Mouse (Mus musculus) midbrain, embryonic 12.5 days (tissue): ENCODE measurements around the gene Gm12184. TPM values are rescaled to one million over a fixed set of nuclear protein-coding genes. Genes with fewer than 3 reads are reported as not detected.

ENCODE experiments used
- ATAC-seq: fragments of 200-750 bp; cut with Nextera tagmentation; 2 replicates; pipeline ENCODE4 v1.8.0; 2017; ENCODE audit warnings: low read depth, moderate TSS enrichment, moderate library complexity; ENCODE audit not compliant: low FRiP score
- H3K27ac ChIP-seq: fragments of 300-500 bp; sonication (generic); replicated peaks from 2 replicates; pipeline ENCODE4 v1.5.1; 2016; ENCODE audit warnings: mild to moderate bottlenecking
- H3K27me3 ChIP-seq: fragments of 300-500 bp; sonication (generic); 2 replicates; pipeline ENCODE4 v1.6.1; 2016; ENCODE audit warnings: mild to moderate bottlenecking
- H3K36me3 ChIP-seq: fragments of 300-500 bp; sonication (generic); 2 replicates; pipeline ENCODE4 v1.6.1; 2016
- H3K4me1 ChIP-seq: fragments of 300-500 bp; sonication (generic); 2 replicates; pipeline ENCODE4 v1.6.1; 2016
- H3K4me2 ChIP-seq: fragments of 300-500 bp; sonication (generic); replicated peaks from 2 replicates; pipeline ENCODE4 v1.6.1; 2016; ENCODE audit warnings: mild to moderate bottlenecking, moderate library complexity
- H3K4me3 ChIP-seq: fragments of 300-500 bp; sonication (generic); 2 replicates; pipeline ENCODE4 v1.5.1; 2016; ENCODE audit warnings: mild to moderate bottlenecking
- H3K9ac ChIP-seq: fragments of 300-500 bp; sonication (generic); replicated peaks from 2 replicates; pipeline ENCODE4 v1.6.1; 2016; ENCODE audit warnings: mild to moderate bottlenecking, moderate library complexity
- H3K9me3 ChIP-seq: fragments of 300-500 bp; sonication (generic); 2 replicates; pipeline ENCODE4 v1.6.1; 2016; ENCODE audit warnings: mild to moderate bottlenecking
- WGBS: fragments of 180-500 bp; shearing (Covaris S2); methylation state at CpG from one replicate; pipeline ENCODE4 v1.1.7; 2016; 5-methylcytosine and 5-hydroxymethylcytosine counted together
- polyA plus RNA-seq: library from polyadenylated mRNA; unstranded; fragments of >200 nt; fragmentation: Nextera tagmentation; extraction: Ambion mirVana; gene quantifications from 2 replicates; pipeline ENCODE4 v1.2.1, GENCODE M21; 2016

The Gm12184 gene
- polyA plus RNA-seq, 1 experiment from 2014 or later, result 7.6 TPM

DNA sequence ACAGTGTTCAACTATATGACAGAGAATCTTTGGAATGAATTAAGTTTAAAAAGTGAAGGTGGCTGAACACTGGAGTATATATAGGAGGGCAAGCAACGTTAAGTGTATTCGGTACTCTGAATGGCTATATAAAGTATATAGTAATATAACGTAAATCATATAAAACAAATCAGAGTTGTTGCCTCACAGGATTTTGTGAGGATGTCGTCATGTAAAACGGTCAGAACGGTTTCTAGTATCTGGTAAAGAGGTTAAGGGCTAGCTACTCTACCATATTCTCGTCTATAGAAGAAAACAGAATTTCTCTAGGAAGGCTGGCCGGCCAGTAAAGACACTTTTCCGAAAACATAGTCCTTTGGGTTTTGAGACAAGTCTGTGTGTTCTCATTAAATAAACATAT is 8.7 kb downstream of the Gm12184 start:
- H3K9ac ChIP-seq, result peak overlapping the region; percentile 46
- 9% methylated on average over 9 of the region's 9 CpGs for whole genome bisulfite sequencing
- peak; percentile 2; the same call in 1 of the 2 replicates for ATAC-seq
- H3K4me1 ChIP-seq, result peaks cover 23% of the 10 kb centered on the region
- H3K27ac ChIP-seq, result peak overlapping the region; percentile 94
- peak overlapping the region; percentile 81 for H3K4me2 ChIP-seq
- peaks cover 6% of the 10 kb centered on the region for H3K27me3 ChIP-seq
- H3K36me3 ChIP-seq, result 0 out of 2 replicates have a peak, but pooled peaks cover 7% of the 10 kb centered on the region
- H3K4me3 ChIP-seq, result peak overlapping the region; percentile 88
- no peaks in the 10 kb centered on the region for H3K9me3 ChIP-seq

DNA sequence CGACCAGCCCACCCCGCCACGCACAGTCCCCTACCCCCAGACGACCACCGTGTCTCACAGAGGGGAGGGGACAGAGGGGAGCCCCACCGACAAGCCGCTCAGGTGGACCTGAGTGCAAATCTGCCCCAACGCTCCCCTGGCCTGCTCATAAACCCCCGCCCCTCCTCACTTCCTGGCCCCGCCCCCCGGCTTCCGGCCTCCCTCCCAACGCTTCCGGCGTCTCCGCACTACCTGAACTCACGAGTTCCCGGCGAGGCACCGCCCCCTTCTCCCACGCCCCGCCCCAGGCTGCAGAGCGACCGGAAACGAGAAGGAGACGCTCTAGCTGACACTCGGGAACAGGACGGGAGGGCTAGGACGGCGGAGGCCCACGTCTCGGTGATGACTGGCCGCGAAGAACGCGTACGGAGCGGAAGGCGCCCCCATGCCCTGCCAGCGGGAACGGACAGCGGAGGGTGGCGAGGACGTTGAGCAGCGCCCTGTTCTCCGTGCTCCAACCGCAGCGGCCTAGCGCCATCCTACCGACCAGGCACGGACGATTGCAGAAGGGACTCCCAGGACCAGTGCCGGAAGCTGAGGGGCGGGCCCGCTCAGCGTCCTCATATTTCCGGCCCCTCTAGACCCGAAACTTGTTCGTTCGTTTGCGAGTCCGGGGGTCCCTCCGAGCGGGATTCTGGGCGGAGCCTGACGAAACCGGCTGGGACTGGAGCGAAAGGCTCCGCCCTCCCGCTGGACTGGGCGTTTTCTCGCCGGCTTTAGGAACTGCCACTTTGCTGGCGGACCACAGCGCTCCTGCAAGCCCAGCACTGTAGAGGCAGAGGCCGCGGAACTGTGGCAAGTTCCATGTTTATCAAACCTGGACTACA is 9.4 kb downstream of the Gm12184 start, which contains the start of gene Trim41:
Trim41 (minus strand) TSS at position 554 of the 866 bp plus-strand sequence.
- peak within 1 kb of the TSS; percentile 84 for H3K9ac ChIP-seq
- H3K4me2 ChIP-seq, result peak within 1 kb of the TSS; percentile 81
- peak within 1 kb of the TSS; percentile 88 for H3K4me3 ChIP-seq
- ATAC-seq, result peak; percentile 97
- H3K27me3 ChIP-seq, result no peaks in the 10 kb centered on the region
- peaks cover 23% of the 10 kb centered on the region for H3K4me1 ChIP-seq
- H3K27ac ChIP-seq, result peak within 1 kb of the TSS; percentile 94
- H3K9me3 ChIP-seq, result no peaks in the 10 kb centered on the region
- H3K36me3 ChIP-seq, result peaks cover 14% of the 10 kb centered on the region
- under 1% methylated on average over 77 of the region's 77 CpGs for WGBS

DNA sequence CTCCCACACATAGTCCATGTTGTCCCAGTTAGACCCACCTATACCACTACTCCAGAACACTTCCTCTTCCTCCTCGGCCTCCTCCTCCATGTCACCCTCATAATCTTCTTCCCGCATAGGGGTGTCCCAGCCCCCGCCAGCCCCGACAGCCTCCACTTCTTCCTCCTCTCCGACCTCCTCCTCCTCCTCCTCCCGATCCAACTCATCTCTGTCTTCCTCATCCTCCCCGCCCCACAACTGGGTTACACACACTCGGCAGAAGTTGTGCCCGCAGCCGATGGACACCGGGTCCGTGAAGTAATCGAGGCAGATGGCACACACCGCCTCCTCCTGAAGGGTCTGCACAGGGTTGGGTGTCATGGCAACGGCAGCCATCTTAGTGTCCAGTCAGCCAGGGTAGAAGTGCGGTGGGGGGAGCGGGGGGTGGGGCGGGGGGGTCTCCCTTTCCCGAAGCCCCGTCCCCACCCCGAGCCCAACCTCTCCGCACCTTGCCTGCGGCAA is 10.1 kb downstream of the Gm12184 start:
- Histone ChIP-seq H3K27ac (peak overlapping the region; percentile 94), H3K36me3 (peaks cover 21% of the 10 kb centered on the region), H3K4me3 (peak overlapping the region; percentile 88), H3K9ac (peak overlapping the region; percentile 84), H3K27me3 (no peaks in the 10 kb centered on the region), H3K9me3 (no peaks in the 10 kb centered on the region), H3K4me2 (peak overlapping the region; percentile 81), H3K4me1 (peaks cover 23% of the 10 kb centered on the region)
- ATAC-seq, result peak; percentile 67
- WGBS, result 5% methylated on average over 16 of the region's 23 CpGs

DNA sequence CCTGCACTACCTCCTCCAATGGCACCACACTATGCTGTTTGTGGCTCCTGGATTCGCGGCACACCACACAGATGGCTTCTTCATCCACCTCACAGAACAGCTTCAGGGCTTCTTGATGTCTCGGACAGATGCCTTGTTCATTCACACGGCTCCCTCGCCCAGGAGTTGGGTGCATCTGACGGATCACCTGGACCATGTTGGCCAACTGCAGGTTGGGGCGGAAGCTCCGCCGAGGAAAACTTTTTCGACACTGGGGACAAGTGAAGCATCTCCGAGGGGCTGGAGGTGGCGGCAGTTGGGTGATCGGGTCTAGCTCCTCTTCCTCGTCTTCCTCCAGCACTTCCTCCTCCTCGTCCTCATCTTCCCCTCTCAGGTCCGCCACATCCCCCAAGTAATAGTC is 10.6 kb downstream of the Gm12184 start:
- H3K9me3 ChIP-seq, result no peaks in the 10 kb centered on the region
- peak overlapping the region; percentile 84 for H3K9ac ChIP-seq
- no peak for ATAC-seq
- H3K4me1 ChIP-seq, result peaks cover 23% of the 10 kb centered on the region
- H3K4me2 ChIP-seq, result peak overlapping the region; percentile 81
- H3K27me3 ChIP-seq, result no peaks in the 10 kb centered on the region
- peak overlapping the region; percentile 88 for H3K4me3 ChIP-seq
- peaks cover 26% of the 10 kb centered on the region for H3K36me3 ChIP-seq
- 83% methylated on average over 16 of the region's 16 CpGs for WGBS
- peak overlapping the region; percentile 94 for H3K27ac ChIP-seq

DNA sequence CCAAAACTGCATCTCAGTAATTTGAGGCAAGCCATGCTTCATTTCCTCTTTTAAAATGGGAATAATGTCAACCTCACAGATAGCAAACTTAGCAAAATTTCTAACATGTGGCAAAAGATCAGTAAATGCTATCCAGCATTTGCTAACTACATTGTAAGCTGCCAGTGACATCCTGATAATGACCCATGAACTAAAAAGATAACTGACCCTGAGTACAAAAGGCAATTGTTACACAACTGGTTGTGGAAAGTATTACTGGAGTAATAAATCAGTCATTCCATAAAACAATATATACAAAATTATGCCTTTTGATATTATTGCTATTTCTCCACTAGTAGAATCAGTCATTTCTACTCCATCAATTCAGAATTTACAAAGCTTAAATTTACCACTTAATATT is 12.7 kb downstream of the Gm12184 start:
- no peaks in the 10 kb centered on the region for H3K9me3 ChIP-seq
- peaks cover 46% of the 10 kb centered on the region for H3K36me3 ChIP-seq
- H3K4me1 ChIP-seq, result peaks cover 23% of the 10 kb centered on the region
- H3K27ac ChIP-seq, result no peak overlapping the region
- no peak overlapping the region for H3K4me2 ChIP-seq
- no peak for ATAC-seq
- H3K4me3 ChIP-seq, result no peak overlapping the region
- no peaks in the 10 kb centered on the region for H3K27me3 ChIP-seq
- H3K9ac ChIP-seq, result no peak overlapping the region

DNA sequence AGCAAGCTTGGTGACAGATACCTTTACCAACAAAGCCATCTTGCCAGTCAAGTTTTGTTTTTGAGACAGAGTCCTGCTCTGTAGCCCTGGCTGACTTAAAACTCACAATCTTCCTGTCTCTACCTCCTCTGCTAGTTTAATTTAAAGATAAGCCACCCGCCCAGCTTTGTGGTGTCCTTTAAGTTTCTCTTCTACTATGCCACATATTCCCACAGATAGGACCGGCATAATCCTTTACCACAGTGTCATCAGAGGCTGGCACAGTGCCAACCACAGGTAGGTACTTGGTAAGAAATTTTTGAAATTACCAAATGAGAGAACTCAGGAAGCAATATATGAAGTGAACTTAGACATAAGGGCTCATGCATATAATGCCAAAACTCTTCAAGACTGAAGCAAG is 16.3 kb downstream of the Gm12184 start:
- Histone ChIP-seq H3K27me3 (no peaks in the 10 kb centered on the region), H3K4me2 (no peak overlapping the region), H3K9me3 (no peaks in the 10 kb centered on the region), H3K9ac (no peak overlapping the region), H3K27ac (no peak overlapping the region), H3K4me1 (peaks cover 11% of the 10 kb centered on the region), H3K4me3 (no peak overlapping the region), H3K36me3 (peaks cover 82% of the 10 kb centered on the region)
- WGBS, result 92% methylated on average over 2 of the region's 2 CpGs
- ATAC-seq, result no peak

GRCm38 (mm10) chr11:48809434-48809830 is 17.0 kb downstream of the Gm12184 start:
- Histone ChIP-seq H3K4me1 (peaks cover 4% of the 10 kb centered on the region; the same call in 1 of the 2 replicates), H3K4me2 (no peak overlapping the region), H3K9me3 (no peaks in the 10 kb centered on the region), H3K4me3 (no peak overlapping the region), H3K27me3 (no peaks in the 10 kb centered on the region), H3K36me3 (peaks cover 88% of the 10 kb centered on the region), H3K9ac (no peak overlapping the region), H3K27ac (0 out of 2 replicates have a peak overlapping the region, but pooled peaks have one; percentile 36)
- 69% methylated on average over 4 of the region's 4 CpGs for WGBS
- no peak for ATAC-seq

DNA sequence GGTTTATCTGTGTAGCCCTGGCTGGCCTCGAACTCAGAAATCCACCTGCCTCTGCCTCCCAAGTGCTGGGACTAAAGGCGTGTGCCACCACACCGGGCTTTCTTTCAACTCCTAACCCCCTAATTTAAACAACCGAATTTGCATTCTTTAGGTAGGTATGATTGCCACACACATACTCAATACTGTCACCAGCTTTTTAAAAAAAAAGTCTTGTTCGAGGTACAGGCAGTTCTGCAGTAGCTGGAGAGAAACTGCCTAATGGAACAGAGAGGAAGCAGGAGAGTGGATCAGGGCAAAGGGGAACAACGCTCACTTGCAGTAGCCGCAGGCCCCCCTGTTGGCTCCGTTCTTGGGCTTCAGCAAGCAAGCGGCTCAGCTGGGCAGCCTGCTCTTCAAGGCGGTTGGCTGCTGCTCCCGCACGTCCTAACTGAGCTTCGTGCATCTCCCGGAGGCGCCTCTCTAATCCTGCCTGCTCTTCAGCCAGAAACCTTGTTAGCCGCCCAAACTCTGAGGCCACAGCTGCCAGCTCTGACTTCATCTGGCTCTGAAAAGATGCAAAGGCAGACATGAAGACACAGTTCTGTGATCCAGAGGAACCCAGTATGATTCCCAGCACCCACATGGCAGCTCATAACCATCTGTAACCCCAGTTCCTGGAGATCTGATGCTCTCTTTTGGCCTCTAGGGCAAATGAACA is 17.6 kb downstream of the Gm12184 start:
- Histone ChIP-seq H3K4me2 (no peak overlapping the region), H3K27ac (peak overlapping the region; percentile 36; the same call in 1 of the 2 replicates), H3K9ac (no peak overlapping the region), H3K36me3 (peaks cover 94% of the 10 kb centered on the region), H3K27me3 (no peaks in the 10 kb centered on the region), H3K4me3 (no peak overlapping the region), H3K9me3 (no peaks in the 10 kb centered on the region), H3K4me1 (no peaks in the 10 kb centered on the region)
- 71% methylated on average over 16 of the region's 16 CpGs for WGBS
- no peak for ATAC-seq

GRCm38 (mm10) chr11:48808304-48808646 is 18.2 kb downstream of the Gm12184 start:
- Histone ChIP-seq H3K9me3 (no peaks in the 10 kb centered on the region), H3K4me2 (no peak overlapping the region), H3K36me3 (peaks cover 97% of the 10 kb centered on the region), H3K9ac (no peak overlapping the region), H3K4me1 (no peaks in the 10 kb centered on the region), H3K27me3 (no peaks in the 10 kb centered on the region), H3K27ac (no peak overlapping the region), H3K4me3 (no peak overlapping the region)
- no peak for ATAC-seq

DNA sequence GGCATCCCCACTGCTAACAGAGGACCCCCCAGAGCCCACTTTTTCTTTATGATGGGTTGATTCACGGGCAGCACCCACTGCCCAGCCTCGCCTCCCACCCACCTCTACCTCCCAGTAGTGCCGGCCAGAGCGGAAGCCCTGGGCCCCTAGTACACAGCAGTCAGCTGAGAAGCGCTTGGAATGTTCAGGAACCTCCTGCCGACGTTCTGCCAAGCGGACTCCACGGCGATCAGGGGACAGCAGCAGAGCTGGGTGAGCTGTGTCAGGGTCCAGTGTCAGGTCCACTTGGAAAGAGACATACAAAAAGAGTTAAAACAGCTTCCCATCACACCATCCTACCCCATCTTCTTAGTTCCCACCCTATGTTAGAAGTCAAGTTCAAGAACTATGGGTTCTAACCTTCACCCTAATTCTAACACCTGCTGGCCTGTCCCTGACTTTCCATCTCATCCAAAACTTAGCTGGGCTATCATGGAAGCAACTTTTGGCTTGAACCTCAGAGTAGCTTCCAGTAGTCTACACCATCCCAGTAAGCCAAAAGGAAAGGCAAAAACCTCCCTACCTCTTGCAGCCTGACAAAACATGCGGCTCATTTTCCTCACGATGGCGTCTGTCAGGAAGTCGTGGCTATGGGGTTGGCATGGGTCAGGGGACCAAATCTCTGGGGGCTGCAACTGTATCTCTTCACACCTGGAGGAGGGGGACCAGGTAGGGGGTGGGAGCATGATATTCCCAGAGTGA is 18.7 kb downstream of the Gm12184 start:
- Histone ChIP-seq H3K36me3 (peaks cover 98% of the 10 kb centered on the region), H3K27me3 (no peaks in the 10 kb centered on the region), H3K4me3 (no peak overlapping the region), H3K9ac (no peak overlapping the region), H3K4me2 (no peak overlapping the region), H3K27ac (0 out of 2 replicates have a peak overlapping the region, but pooled peaks have one; percentile 25), H3K4me1 (no peaks in the 10 kb centered on the region; the same call in 1 of the 2 replicates), H3K9me3 (no peaks in the 10 kb centered on the region)
- WGBS, result 73% methylated on average over 14 of the region's 14 CpGs
- peak; percentile 38; the same call in 1 of the 2 replicates for ATAC-seq

GRCm38 (mm10) chr11:48806856-48807562 is 19.4 kb downstream of the Gm12184 start:
- Histone ChIP-seq H3K4me3 (no peak overlapping the region), H3K4me1 (peaks cover 6% of the 10 kb centered on the region), H3K4me2 (no peak overlapping the region), H3K9ac (no peak overlapping the region), H3K36me3 (peaks cover 98% of the 10 kb centered on the region), H3K9me3 (no peaks in the 10 kb centered on the region), H3K27me3 (no peaks in the 10 kb centered on the region), H3K27ac (0 out of 2 replicates have a peak overlapping the region, but pooled peaks have one; percentile 25)
- ATAC-seq, result peak; percentile 46; the same call in 1 of the 2 replicates
- WGBS, result 66% methylated on average over 21 of the region's 21 CpGs
